Mouse (Mus musculus): ENCODE measurements at regions not wholly inside any gene's neighbourhood (a gene's known extent, or its start where the extent isn't known, plus 50 kb on each side); places are given as distances from the start of the nearest gene placed in this dataset.
"Not testable (repeated sequence)": the region's sequence is repeated elsewhere in the genome, so short reads cannot be mapped to it uniquely, and the experiment has no call there.

DNA sequence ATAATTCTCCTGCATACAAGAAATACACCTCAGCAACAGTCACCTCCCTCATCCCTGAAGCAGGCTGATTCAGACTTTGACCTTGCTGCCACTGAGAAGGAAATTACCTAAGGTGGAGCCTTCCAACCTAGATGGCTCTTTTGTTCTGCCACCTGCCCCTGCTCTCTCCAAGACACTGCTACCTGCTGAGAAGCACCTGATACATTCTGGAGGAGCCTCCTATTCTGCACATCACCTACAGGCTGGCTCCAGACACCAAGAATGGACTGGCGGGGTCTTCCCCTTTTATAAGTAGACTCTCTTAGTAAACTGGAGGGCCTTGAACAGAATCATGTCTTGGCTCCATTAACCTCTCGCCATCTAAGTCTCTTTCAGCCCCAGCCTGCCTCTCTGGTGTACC lies 1149.5 kb upstream of the 2610301B20Rik start:
- not testable (repeated sequence) for DNase-seq (ENCODE audit: low spot score)

DNA sequence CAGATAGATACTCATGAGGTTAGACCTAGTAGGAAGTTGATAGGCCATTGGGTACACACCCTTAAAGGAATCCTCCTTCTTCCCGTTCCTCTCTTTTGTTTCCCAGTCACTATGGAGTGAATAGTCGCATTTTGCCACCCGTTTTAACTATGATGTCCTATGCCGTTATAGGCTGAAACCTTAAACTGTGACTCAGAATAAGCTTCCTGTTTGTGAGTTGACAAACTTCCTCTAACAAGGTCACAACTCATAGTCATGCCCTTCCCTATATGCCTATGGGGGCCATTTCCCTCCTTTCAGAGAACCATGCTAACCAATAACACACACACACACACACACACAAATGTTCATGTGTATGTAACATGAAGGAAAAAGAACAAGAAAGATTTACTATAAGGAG lies 1136.6 kb upstream of the 2610301B20Rik start:
- DNase-seq (ENCODE audit: low spot score): no peak

DNA sequence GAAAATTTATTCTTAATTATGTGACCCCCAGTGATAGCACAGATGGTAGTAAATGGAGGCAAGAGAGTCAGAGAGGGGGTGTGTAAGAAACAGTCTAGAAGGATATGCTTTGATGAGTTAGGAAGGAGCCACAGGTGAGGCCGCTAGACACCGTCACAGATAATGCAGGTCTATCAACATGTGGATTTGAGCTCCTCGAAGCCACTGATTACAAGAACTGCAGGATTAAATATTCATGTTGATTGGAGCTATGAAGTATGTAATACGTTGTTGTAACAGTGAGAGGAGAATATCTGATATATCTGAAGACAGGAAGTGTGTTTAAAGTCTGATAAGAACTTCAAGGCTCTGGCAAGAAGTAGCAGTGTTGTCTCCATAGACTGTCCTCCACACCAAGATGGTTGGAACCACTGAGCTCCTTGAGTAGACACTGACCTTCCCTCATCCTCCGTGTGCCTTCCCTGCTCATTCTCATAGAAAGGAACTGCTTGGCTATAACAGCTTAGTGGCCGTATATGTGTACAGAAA lies 1126.8 kb upstream of the 2610301B20Rik start:
- DNase-seq (ENCODE audit: low spot score): peak; percentile 29

DNA sequence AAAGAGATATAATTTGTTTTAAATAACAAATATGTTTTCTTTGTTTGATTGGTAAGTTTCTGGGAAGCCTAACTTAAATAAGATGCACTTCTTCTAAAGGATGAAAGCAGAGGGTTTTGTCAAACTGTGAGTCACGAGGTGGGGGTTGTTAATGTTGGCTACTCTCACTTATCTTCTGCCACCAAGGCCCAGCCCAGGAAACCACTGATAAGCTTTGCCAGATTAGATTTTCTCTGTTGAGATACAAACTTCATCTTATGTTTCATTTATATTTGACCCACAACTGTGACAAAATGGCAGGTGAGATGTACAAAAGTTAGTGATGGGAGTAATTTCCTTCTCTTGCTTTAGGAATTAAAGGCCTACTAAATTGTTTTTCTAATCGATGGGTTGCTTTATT lies 1126.2 kb upstream of the 2610301B20Rik start:
- DNase-seq (ENCODE audit: low spot score): peak; percentile 17

DNA sequence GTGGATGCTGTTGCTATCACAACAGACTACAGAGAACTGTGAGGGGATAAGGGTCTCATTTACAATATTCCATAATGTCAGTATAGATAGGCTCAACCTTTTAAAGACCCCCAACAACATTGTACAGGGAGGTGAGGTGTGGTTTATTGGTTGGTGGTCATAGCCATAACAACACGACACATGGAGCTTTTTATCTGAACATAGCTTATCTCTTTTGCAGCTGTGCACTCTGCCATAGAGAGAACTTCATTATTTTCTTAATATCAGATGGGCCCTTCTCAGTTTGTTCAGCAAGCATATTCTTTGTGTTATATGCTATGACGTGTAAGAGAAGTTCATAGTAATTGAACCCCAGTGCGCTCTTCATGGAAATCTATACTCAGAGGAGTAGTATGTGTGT lies 1124.4 kb upstream of the 2610301B20Rik start:
- DNase-seq (ENCODE audit: low spot score): no peak

DNA sequence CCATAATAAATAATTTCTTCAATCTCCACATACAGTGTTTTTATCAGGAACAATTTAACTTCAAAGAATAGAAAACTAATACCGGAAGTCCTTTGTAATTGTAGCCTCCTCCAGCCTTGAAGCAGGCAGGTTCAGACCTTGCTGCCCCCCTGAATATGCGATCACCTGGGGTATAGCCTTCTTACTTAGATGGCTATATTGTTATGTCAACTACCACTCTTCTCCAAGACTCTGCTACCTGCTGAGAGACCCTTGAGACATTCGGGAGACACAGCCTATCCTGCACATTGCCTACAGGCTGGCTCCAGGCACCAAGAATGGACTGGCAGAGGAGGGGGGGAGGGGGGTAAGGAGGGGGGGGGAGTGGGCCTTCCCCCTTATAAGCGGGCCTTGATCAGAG lies 1123.9 kb upstream of the 2610301B20Rik start:
- DNase-seq (ENCODE audit: low spot score): no peak

DNA sequence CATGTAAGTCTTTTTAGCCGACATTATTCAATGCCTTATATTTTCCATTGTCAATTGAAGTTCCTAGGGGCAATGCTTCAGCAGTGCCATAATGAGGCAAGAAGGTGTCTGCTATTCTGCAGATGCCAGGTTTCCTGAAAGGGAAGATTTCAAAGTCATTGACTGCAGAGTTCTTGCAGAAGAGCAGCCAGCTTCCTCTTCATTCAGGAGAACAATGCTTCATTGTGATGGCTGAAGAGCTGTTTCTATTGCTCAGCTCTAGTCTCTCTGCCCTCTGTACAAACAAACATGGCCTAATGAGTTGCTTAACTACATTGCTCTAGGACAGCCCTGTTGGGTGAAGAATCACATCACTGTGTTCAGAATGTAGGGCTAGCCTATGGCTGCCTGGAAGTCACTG lies 1111.0 kb upstream of the 2610301B20Rik start:
- DNase-seq (ENCODE audit: low spot score): no peak

DNA sequence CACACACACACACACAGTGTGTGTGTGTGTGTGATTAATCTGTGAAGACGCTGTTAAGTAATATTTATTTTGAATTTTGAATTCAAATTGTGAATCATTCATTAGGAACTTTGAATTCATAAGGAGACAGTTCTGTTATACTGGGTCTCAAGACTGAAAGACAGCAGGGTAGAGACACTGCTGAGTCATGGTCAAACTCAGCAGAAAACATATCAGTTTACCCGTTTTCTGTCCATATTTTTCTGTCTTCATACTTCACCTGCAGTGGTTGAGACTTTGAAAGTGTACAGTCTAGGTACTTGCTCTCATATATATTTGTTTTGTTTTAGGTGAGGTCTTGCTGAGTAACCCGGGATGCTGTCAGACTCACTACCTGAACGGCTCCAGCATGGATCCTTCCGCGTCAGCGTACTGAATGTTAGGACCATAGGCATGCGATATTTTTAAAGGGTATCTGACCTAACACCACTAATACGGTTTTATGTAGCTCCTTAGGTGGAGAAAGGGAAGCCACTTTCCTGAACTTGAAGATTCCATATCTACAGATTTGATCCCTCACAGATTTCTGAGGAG lies 1104.6 kb upstream of the 2610301B20Rik start:
- DNase-seq (ENCODE audit: low spot score): peak; percentile 34

DNA sequence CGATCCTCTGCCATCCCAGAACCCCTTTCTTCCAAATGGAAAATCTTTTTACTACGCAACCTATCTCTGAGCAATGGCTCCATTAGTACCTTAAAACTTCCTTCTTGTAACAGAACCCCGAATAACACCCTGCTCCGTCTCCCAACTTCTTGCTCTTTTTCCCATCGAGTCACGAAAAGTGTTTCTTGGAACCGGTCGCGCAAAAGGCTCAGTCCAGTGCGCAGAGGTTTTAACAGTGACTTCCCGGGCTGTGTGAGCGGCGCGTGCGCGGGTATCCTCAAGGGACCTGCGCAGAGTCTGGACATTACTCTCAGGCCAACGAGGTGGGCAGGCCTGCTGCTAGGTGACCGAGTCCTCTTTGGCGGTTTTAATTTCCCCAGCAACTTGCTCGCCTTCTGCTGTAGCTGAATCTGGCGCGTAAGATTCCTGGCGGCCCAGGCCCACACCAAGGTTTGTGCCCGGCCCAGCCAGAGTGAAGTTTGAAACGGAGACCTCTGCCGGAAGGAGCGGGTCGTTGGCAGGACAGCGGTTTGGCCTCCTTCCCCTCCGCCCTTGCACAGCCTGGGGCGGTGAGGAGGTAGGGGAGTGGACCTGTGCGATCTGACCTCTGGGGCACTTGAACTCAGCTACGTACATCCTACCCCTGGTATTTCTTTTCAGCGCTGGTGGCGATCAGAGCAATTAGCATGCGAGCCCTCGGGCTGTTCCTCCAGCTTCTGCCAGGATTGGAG lies 1103.8 kb upstream of the 2610301B20Rik start:
- DNase-seq (ENCODE audit: low spot score): peak; percentile 59

DNA sequence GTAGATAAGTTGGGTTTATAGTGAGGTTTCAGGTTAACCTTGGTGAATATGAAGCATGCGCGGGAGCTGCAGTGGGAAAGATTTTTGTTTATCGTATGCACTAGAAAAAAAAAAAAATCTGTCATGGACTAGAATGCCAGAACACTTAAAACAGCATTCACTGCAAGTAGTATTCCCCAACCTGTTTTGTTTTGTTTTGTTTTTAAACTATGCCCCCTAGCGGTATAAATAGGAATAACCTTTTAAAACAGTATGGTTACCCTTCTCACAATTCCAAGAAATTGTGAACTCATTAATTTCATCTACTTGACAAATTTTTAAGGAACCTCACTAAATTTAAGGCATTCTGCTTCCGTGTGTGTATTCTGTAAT lies 1103.2 kb upstream of the 2610301B20Rik start:
- peak; percentile 74 for DNase-seq (ENCODE audit: low spot score)

DNA sequence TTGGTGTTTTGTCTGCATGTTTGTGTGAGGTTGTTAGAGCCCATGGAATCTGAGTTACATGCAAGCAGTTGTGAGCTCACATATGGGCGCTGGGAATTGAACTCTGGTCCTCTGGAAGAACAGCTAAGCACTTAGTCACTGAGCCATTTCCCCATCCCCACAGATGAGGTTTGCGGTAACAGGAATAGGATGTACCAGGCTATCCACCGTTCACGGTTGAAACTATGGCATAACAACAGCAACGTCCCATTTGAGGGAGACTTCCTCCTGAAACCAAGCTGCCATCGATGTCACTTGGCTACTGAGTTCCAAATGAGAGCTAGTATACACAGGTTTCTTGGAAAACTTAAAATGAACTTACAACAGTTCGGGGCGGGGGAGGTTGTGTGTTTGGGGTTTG lies 1095.9 kb upstream of the 2610301B20Rik start:
- no peak for DNase-seq (ENCODE audit: low spot score)

DNA sequence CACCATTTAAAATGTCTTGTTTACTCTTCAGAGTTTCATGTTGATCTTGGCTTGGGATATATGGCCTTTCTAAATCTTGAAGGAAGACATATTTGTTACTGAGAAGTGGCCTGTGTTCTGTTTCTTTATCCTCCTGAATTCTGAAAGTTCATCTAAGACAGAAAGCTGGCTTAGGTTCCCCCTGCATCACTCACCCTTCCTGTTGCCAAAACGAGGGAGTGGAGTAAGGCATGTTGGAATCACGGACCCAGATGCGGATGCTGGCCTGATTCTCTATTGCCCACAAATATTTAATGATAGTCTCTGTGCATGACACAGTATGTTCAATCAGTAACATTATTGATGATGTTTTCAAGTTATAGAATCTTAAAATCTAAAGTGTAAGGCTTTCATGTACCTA lies 1094.7 kb upstream of the 2610301B20Rik start:
- no peak for DNase-seq (ENCODE audit: low spot score)

DNA sequence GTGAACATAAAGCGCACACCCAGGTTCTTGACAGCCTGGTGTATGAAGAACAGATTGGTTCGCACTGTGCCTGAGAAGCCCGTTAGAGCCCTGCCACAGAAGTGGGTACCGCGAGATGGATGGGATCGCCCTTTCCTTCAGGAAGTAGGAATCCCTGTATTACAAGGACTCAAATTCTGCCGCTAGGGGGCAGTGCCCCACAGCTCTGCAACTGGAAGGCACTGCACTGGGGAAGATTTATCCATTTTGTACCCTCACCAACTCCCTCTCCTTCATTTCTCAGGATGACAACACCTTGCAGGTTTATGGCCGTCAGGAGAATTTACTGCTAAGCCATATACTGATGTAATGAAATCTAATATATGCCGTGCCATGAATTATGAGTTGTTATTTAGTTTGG lies 1094.1 kb upstream of the 2610301B20Rik start:
- peak; percentile 45 for DNase-seq (ENCODE audit: low spot score)

DNA sequence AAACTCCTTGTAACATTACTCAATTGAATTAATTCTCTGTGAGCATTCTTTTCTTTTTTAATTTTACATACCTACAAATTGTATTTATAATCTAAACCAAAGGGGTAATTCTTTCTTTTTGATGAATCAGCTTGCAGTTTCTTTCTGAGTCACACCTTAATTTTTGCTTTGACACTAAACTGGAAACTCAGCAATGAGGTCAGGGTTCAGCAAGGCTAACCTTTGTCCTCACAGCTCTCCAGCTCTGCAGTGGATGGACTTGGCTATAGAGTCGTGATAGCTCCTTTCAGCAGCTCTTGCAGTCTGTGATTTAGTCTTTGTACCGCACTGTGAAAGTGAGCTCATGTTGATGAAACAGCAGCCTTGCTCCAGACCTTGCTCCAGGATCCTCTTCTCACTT lies 1093.0 kb upstream of the 2610301B20Rik start:
- DNase-seq (ENCODE audit: low spot score): no peak

DNA sequence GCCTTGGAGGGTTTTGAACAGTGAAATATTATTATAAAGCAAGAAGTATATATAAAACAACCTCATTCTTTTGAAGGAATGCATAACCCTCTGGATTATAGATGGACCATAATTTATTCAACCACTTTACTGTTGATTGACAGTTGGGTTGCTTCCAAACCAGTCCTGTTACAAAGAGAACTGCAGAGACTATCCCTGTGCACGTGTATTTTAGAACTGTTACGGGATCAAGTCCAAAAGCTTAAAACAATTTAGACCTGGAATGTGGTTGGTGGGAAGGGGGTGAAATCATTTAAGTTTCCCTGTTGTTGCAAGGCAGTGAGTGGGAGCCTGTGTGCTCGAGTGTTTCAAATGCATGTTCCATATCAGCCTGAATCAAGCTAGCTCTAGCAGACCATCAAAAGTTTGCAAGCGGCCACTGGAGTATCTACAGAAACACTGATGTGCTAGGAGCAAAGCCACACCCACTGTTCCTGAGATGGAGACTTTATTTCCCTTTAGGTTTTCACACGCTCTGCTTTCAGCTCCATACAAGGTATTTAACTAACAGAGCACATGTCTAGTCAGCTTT lies 1086.4 kb upstream of the 2610301B20Rik start:
- DNase-seq (ENCODE audit: low spot score): no peak

DNA sequence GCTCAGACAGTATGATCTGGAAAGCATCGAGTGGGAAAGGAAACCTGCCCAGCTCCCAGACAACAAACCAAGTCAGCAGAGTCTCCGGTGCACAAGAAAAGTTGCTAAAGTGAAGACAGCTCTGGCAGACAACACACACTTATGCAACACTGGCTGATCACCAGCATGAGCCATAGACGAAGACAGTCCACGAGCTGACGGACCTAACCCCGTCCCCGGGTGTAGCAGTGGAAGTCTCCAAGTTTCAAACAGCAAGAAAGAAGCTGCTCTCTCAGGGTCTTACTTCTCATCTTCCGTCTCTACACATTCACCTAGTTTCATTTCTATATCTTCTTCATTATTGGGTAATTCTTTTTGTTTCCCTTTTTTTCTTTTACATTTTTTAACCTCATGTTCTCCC lies 1083.8 kb upstream of the 2610301B20Rik start:
- DNase-seq (ENCODE audit: low spot score): no peak

Data from c-Kit-positive CD71-positive TER-119-positive erythroid progenitor cells, embryonic 14.5 days (primary cell).